Mouse (Mus musculus) liver, postnatal 0 days (tissue): ENCODE results near the gene Plgrkt.

ENCODE experiments used
- CTCF ChIP-seq: sonication (generic); IDR thresholded peaks from 2 replicates; pipeline ENCODE4 v1.5.1; 2016; ENCODE audit warnings: antibody characterized with exemption, low read depth
- EP300 ChIP-seq: IDR thresholded peaks from 2 replicates; pipeline ENCODE4 v1.6.1; 2016; ENCODE audit warnings: antibody characterized with exemption, low read depth, mild to moderate bottlenecking

DNA sequence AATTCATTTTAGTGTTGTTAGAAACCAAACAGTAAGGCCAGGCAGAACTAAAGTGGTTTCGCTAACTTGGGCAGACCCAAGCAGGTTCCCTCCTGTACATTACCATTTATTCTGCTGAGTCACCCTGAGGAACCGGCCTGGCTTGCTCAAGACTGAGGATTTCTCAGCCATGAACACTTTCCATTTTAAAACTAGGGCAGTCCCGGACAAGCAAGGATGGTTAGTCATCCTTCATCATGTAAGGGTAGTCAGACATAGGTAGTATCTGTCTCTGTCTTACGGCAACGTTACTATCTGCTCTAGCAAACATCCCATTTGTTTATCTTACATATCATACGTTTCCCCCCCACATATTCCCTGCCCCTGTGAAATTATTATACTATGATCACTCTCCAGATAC, 17.8 kb upstream of the Plgrkt start:
- TF ChIP-seq CTCF (no peak), EP300 (no peak)
